Mouse (Mus musculus): ENCODE measurements around the gene Fgf8. TPM values are rescaled to one million over a fixed set of nuclear protein-coding genes. Genes with fewer than 3 reads are reported as not detected.

Fgf8 gene
- 0.16 and 0.28 TPM in 2 replicates for polyA plus RNA-seq (2015; fragmentation: Nextera tagmentation; extraction: Ambion mirVana)

DNA sequence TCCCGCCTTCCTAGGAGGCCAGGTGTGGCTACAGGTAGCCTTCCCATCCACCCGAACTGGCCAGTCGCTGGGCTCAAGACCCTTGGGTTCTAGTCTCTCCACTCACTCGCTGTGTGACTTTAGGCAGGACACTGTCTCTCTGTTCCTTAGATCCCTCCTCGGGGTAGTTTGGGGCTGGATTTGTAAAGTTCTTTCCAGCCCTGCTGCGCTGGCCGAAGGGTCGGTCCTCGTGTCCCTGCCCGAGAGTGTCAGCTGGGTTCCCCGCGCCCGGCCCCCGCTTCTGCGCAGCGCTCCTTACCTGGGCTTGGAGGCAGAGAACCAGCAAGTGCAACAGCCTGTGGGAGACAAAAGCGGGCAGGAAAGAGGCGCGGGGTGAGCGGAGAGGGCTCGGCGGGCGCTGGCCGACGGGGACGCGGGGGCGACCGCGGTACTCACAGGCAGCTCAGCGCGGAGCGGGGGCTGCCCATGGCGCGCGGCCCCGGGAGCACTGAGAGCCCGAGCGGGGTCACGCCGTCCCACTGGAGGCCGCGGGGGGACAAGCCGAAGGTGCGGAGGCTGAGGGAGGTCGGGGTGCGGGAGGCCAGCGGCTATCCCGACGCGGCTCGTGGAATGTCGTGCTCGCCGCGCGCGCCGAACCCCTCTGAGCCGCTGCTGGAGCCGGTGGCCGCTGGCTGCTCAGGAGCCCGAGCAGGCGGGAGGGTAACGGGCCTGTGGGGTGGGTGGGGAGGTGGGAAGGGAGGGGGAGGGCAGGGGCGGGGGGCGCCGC is at the start of gene Fgf8:
Fgf8 (minus strand) TSS at position 698 of the 766 bp plus-strand sequence.
- under 1% methylated on average over 53 of the region's 68 CpGs for WGBS
- Histone ChIP-seq H3K4me2 (ENCODE audit: low read depth, low read length) (peak within 1 kb of the TSS; percentile 81), H3K9me3 (ENCODE audit: control insufficient read depth, low read length) (no peaks in the 10 kb centered on the region), H3K27ac (ENCODE audit: low read length) (no peak within 1 kb of the TSS), H3K9ac (ENCODE audit: low read depth, low read length) (peak within 1 kb of the TSS; percentile 35; the same call in 1 of the 2 replicates), H3K36me3 (ENCODE audit: control insufficient read depth, insufficient read depth, low read length) (no peaks in the 10 kb centered on the region), H3K27me3 (replicated peaks; ENCODE audit: control insufficient read depth, insufficient read depth, low read length) (peaks cover 86% of the 10 kb centered on the region), H3K4me1 (ENCODE audit: control insufficient read depth, insufficient read depth, low read length) (peaks cover 30% of the 10 kb centered on the region), H3K4me3 (ENCODE audit: low read length) (peak within 1 kb of the TSS; percentile 48)
- no peak for ATAC-seq

DNA sequence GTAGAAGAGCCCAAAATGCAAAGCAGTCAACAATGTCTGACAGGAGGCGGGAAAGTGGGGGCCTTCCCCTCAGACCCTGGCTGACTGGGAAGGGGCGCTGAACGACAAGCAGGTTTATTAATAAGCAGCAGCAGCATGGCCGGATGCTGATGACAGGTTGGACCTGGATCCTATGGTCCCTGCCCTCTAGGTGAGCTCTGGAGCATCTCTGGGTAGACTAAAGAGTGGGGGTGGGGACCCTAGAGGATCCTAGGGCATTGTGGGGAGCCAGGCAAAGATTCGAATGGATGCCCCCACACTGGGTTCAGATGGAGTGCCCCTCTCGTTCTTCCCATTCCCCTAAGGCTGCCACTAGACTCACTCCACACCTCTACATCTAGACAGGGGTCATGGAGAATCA is 49.7 kb upstream of the Fgf8 start:
- Histone ChIP-seq H3K9me3 (ENCODE audit: control insufficient read depth, low read length) (no peaks in the 10 kb centered on the region), H3K36me3 (ENCODE audit: control insufficient read depth, insufficient read depth, low read length) (no peaks in the 10 kb centered on the region), H3K9ac (ENCODE audit: low read depth, low read length) (no peak overlapping the region), H3K4me3 (ENCODE audit: low read length) (no peak overlapping the region), H3K27ac (ENCODE audit: low read length) (no peak overlapping the region), H3K4me2 (ENCODE audit: low read depth, low read length) (no peak overlapping the region), H3K27me3 (replicated peaks; ENCODE audit: control insufficient read depth, insufficient read depth, low read length) (no peaks in the 10 kb centered on the region), H3K4me1 (ENCODE audit: control insufficient read depth, insufficient read depth, low read length) (peaks cover 5% of the 10 kb centered on the region; the same call in 1 of the 2 replicates)
- WGBS = 89% methylated on average over 6 of the region's 6 CpGs
- no peak for ATAC-seq

DNA sequence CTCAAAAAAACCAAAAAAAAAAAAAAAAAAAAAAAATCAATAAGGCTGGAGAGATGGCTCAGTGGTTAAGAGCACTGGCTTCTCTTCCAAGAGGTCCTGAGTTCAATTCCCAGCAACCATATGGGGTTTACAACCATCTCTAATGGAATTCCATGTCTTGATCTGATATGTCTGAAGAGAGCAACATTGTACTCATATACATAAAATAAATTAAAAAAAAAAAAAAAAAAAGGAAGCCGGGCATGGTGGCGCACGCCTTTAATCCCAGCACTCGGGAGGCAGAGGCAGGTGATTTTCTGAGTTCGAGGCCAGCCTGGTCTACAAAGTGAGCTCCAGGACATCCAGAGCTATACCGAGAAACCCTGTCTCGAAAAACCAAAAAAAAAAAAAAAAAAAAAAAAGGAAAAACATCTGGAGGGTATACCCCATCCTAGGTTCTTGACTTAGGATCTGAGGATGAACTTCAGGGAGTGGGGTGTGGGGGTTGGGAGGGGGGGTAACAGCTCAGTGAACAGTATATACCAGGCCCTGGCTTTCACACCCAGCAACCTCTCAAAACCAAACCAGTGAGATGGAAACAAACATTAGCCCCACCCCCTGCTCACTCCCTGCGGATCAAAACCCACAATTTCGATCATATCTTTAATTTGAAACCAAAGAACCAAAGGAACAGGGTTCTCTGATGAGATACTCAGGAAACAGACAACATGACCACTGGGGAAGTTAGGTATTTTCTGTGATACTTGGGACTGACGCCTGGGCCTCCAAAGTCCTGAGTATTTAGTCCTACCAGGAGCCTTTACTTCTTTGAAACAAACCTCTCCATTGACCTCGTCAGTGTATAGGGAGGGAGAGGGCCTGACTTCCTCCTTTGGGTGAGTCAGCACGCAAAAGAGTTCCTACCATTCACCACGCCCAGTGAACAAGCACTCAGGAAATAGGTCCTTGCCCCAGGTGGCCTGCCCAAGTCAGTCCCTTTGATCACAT is 47.5 kb upstream of the Fgf8 start:
- 73% methylated on average over 13 of the region's 13 CpGs for WGBS
- no peaks in the 10 kb centered on the region for H3K4me1 ChIP-seq (ENCODE audit: control insufficient read depth, insufficient read depth, low read length)
- no peak overlapping the region for H3K4me3 ChIP-seq (ENCODE audit: low read length)
- no peak overlapping the region for H3K27ac ChIP-seq (ENCODE audit: low read length)
- no peak overlapping the region for H3K4me2 ChIP-seq (ENCODE audit: low read depth, low read length)
- H3K36me3 ChIP-seq (ENCODE audit: control insufficient read depth, insufficient read depth, low read length) = no peaks in the 10 kb centered on the region
- H3K27me3 ChIP-seq (replicated peaks; ENCODE audit: control insufficient read depth, insufficient read depth, low read length) = no peaks in the 10 kb centered on the region
- no peaks in the 10 kb centered on the region for H3K9me3 ChIP-seq (ENCODE audit: control insufficient read depth, low read length)
- no peak overlapping the region for H3K9ac ChIP-seq (ENCODE audit: low read depth, low read length)
- ATAC-seq = peak; percentile 81

DNA sequence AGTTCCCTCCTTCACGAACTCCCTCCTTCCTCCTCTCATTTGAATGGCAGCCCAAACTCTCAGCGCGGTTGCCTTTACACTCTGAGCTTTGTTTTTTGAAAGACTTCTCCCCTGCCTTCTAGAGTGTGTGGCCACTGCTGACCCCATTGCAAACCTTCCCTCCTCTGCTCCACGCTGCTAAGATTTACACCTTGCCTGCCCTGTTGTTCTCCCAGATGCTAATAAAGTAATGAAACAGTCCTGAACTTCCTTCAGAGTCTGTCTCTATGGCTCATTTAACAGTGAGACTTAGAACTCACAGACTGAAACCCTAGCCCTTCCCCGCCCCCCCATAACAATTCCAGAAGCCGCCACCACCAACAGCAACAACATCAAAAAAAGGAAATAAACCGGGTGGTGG is 46.6 kb upstream of the Fgf8 start:
- H3K9me3 ChIP-seq (ENCODE audit: control insufficient read depth, low read length) = no peaks in the 10 kb centered on the region
- no peak overlapping the region for H3K4me2 ChIP-seq (ENCODE audit: low read depth, low read length)
- H3K36me3 ChIP-seq (ENCODE audit: control insufficient read depth, insufficient read depth, low read length) = no peaks in the 10 kb centered on the region
- no peak overlapping the region for H3K27ac ChIP-seq (ENCODE audit: low read length)
- H3K4me3 ChIP-seq (ENCODE audit: low read length) = no peak overlapping the region
- H3K9ac ChIP-seq (ENCODE audit: low read depth, low read length) = no peak overlapping the region
- WGBS = 79% methylated on average over 7 of the region's 7 CpGs
- no peaks in the 10 kb centered on the region for H3K27me3 ChIP-seq (replicated peaks; ENCODE audit: control insufficient read depth, insufficient read depth, low read length)
- ATAC-seq = no peak
- H3K4me1 ChIP-seq (ENCODE audit: control insufficient read depth, insufficient read depth, low read length) = no peaks in the 10 kb centered on the region

DNA sequence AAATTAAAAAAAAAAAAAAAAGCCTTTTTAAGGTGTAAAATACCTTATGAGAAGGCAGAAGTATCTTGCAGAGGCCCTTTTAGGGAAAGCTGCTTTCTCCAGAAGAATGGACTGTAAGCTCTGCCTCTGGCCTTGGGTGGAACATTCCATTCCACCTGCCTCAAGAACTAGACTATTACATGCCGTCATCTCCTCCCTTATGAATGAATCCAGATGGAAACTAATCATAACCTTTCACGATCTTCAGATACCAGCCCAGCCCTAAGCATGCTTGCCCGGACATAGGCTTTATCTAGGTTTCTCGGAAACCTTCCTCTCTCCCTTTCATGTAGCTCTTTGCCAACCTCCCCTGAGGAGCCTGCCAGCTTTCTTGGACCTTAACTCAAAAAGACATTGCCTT is 45.6 kb upstream of the Fgf8 start:
- Histone ChIP-seq H3K27me3 (replicated peaks; ENCODE audit: control insufficient read depth, insufficient read depth, low read length) (no peaks in the 10 kb centered on the region), H3K4me2 (ENCODE audit: low read depth, low read length) (no peak overlapping the region), H3K4me3 (ENCODE audit: low read length) (no peak overlapping the region), H3K36me3 (ENCODE audit: control insufficient read depth, insufficient read depth, low read length) (no peaks in the 10 kb centered on the region), H3K4me1 (ENCODE audit: control insufficient read depth, insufficient read depth, low read length) (no peaks in the 10 kb centered on the region), H3K9me3 (ENCODE audit: control insufficient read depth, low read length) (no peaks in the 10 kb centered on the region), H3K27ac (ENCODE audit: low read length) (no peak overlapping the region), H3K9ac (ENCODE audit: low read depth, low read length) (no peak overlapping the region)
- no peak for ATAC-seq
- 79% methylated on average over 4 of the region's 4 CpGs for WGBS

DNA sequence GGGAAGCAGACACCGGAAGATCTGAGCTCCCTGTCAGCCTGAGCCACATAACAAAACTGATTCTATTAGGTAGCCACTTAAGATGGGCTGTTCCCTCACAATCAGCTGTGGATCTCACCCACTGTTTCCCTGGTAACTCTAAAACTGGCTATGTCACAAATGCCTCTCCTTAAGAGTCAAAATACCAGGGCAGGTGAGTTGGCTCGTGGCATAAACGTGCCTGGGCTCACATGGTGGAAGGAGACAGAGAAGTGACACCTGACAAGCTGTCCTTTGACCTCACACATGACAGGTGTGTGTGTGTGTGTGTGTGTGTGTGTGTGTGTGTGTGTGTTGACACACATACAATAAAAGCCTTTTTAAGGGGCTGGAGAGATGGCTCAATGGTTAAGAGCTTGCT is 44.7 kb upstream of the Fgf8 start:
- ATAC-seq = no peak
- H3K9me3 ChIP-seq (ENCODE audit: control insufficient read depth, low read length) = no peaks in the 10 kb centered on the region
- H3K9ac ChIP-seq (ENCODE audit: low read depth, low read length) = no peak overlapping the region
- no peak overlapping the region for H3K27ac ChIP-seq (ENCODE audit: low read length)
- H3K4me2 ChIP-seq (ENCODE audit: low read depth, low read length) = no peak overlapping the region
- H3K4me3 ChIP-seq (ENCODE audit: low read length) = no peak overlapping the region
- no peaks in the 10 kb centered on the region for H3K4me1 ChIP-seq (ENCODE audit: control insufficient read depth, insufficient read depth, low read length)
- WGBS = 70% methylated on average over 3 of the region's 3 CpGs
- no peaks in the 10 kb centered on the region for H3K27me3 ChIP-seq (replicated peaks; ENCODE audit: control insufficient read depth, insufficient read depth, low read length)
- no peaks in the 10 kb centered on the region for H3K36me3 ChIP-seq (ENCODE audit: control insufficient read depth, insufficient read depth, low read length)

DNA sequence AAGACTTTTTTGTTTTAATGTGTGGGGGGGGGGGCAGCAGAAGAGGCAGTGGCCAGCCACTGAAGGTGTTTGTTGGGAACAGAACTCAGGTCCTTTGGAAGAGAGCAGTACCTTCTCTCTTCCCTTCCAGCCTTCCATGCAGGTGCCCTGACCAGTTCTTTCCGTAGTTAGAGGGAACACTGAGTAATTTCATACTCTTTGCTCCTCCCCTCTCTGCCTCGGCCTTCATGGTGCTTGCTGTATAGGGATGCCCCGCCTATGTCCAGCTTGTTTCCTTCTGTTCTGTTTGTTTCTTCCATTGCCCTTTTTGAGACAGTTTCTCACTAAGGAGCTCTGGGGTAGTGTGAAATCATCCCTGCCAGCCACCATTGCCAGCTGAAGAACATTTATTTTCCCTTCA is 42.8 kb upstream of the Fgf8 start:
- no peak overlapping the region for H3K9ac ChIP-seq (ENCODE audit: low read depth, low read length)
- H3K9me3 ChIP-seq (ENCODE audit: control insufficient read depth, low read length) = no peaks in the 10 kb centered on the region
- no peak for ATAC-seq
- H3K27ac ChIP-seq (ENCODE audit: low read length) = no peak overlapping the region
- H3K36me3 ChIP-seq (ENCODE audit: control insufficient read depth, insufficient read depth, low read length) = no peaks in the 10 kb centered on the region
- no peak overlapping the region for H3K4me3 ChIP-seq (ENCODE audit: low read length)
- 42% methylated on average over 3 of the region's 3 CpGs for WGBS
- peaks cover 13% of the 10 kb centered on the region for H3K4me1 ChIP-seq (ENCODE audit: control insufficient read depth, insufficient read depth, low read length)
- H3K4me2 ChIP-seq (ENCODE audit: low read depth, low read length) = no peak overlapping the region
- no peaks in the 10 kb centered on the region for H3K27me3 ChIP-seq (replicated peaks; ENCODE audit: control insufficient read depth, insufficient read depth, low read length)

DNA sequence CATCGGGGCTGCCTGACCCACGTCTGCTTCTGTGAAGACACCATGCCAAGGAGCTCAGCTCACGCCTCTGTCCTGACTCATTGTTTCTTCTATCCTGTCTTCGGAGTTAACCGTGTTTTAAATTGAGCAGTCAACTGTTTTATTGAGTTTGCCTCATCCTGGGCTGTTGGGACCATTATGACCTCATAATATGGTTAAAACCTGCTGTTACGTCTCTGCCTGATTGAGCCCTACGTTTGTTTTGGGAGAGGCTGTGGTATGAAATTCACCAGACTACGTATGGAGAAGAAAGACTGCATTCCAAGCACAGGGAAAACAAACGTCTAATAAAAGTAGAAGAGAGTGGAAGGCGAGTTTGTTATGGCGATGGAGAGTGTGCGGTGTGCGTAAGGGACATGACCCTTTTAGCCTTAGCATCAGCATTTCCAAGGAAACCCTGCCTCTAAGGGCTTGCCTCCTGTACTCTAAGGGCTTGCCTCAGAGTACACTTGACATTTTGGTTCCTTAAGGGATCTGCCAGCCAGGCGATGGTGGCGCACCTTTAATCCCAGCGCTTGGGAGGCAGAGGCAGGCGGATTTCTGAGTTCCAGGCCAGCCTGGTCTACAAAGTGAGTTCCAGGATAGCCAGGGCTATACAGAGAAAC is 41.3 kb upstream of the Fgf8 start:
- ATAC-seq = no peak; the same call in 1 of the 2 replicates
- H3K27ac ChIP-seq (ENCODE audit: low read length) = peak overlapping the region; percentile 3
- no peaks in the 10 kb centered on the region for H3K36me3 ChIP-seq (ENCODE audit: control insufficient read depth, insufficient read depth, low read length)
- peak overlapping the region; percentile 59 for H3K9ac ChIP-seq (ENCODE audit: low read depth, low read length)
- H3K4me2 ChIP-seq (ENCODE audit: low read depth, low read length) = peak overlapping the region; percentile 74
- 29% methylated on average over 17 of the region's 17 CpGs for WGBS
- H3K27me3 ChIP-seq (replicated peaks; ENCODE audit: control insufficient read depth, insufficient read depth, low read length) = no peaks in the 10 kb centered on the region
- peaks cover 20% of the 10 kb centered on the region for H3K4me1 ChIP-seq (ENCODE audit: control insufficient read depth, insufficient read depth, low read length)
- peak overlapping the region; percentile 100 for H3K4me3 ChIP-seq (ENCODE audit: low read length)
- no peaks in the 10 kb centered on the region for H3K9me3 ChIP-seq (ENCODE audit: control insufficient read depth, low read length)

All from intestine, embryonic 16.5 days (tissue).